Mouse (Mus musculus): ENCODE results near the gene Ppp2r3a.

Gene Ppp2r3a

GRCm38 (mm10) chr9:101251644-101252337 lies at the start of gene Ppp2r3a:
Gene Ppp2r3a, minus strand, starts transcription at chr9:101251795.
- DNase-seq (ENCODE audit: low spot score in 2 of 2): peak; percentile 93 to 94

- DNase-seq (ENCODE audit: low spot score in 2 of 2): no peak
Measured at GRCm38 (mm10) chr9:101300441-101300935, 48.9 kb upstream of the Ppp2r3a start.

- DNase-seq (ENCODE audit: low spot score in 2 of 2): no peak
Measured at GRCm38 (mm10) chr9:101291676-101292660, 40.4 kb upstream of the Ppp2r3a start.

- no peak for DNase-seq (ENCODE audit: low spot score in 2 of 2)
Measured at GRCm38 (mm10) chr9:101290876-101291275, 39.3 kb upstream of the Ppp2r3a start.

- no peak for DNase-seq (ENCODE audit: low spot score in 2 of 2)
Measured at GRCm38 (mm10) chr9:101289750-101290149, 38.2 kb upstream of the Ppp2r3a start.

GRCm38 (mm10) chr9:101288901-101289647 lies 37.5 kb upstream of the Ppp2r3a start:
- DNase-seq (ENCODE audit: low spot score in 2 of 2): no peak

GRCm38 (mm10) chr9:101286766-101287165 lies 35.2 kb upstream of the Ppp2r3a start:
- DNase-seq (ENCODE audit: low spot score in 2 of 2): no peak

- DNase-seq (ENCODE audit: low spot score in 2 of 2): no peak
Measured at GRCm38 (mm10) chr9:101284049-101284448, 32.5 kb upstream of the Ppp2r3a start.

- DNase-seq (ENCODE audit: low spot score in 2 of 2): no peak
Measured at GRCm38 (mm10) chr9:101282651-101283050, 31.1 kb upstream of the Ppp2r3a start.

GRCm38 (mm10) chr9:101281906-101282305 lies 30.3 kb upstream of the Ppp2r3a start:
- no peak for DNase-seq (ENCODE audit: low spot score in 2 of 2)

- DNase-seq (ENCODE audit: low spot score in 2 of 2): no peak
Measured at GRCm38 (mm10) chr9:101281326-101281725, 29.7 kb upstream of the Ppp2r3a start.

GRCm38 (mm10) chr9:101280867-101281266 lies 29.3 kb upstream of the Ppp2r3a start:
- DNase-seq (ENCODE audit: low spot score in 2 of 2): no peak

- DNase-seq (ENCODE audit: low spot score in 2 of 2): no peak
Measured at GRCm38 (mm10) chr9:101280211-101280610, 28.6 kb upstream of the Ppp2r3a start.

GRCm38 (mm10) chr9:101272715-101273114 lies 21.1 kb upstream of the Ppp2r3a start:
- DNase-seq (ENCODE audit: low spot score in 2 of 2): no peak

GRCm38 (mm10) chr9:101270020-101270419 lies 18.4 kb upstream of the Ppp2r3a start:
- DNase-seq (ENCODE audit: low spot score in 2 of 2): no peak

GRCm38 (mm10) chr9:101266043-101266442 lies 14.4 kb upstream of the Ppp2r3a start:
- DNase-seq (ENCODE audit: low spot score in 2 of 2): no peak

GRCm38 (mm10) chr9:101265546-101265945 lies 14.0 kb upstream of the Ppp2r3a start:
- no peak for DNase-seq (ENCODE audit: low spot score in 2 of 2)

- DNase-seq (ENCODE audit: low spot score in 2 of 2): no peak
Measured at GRCm38 (mm10) chr9:101262815-101263214, 11.2 kb upstream of the Ppp2r3a start.

- DNase-seq (ENCODE audit: low spot score in 2 of 2): peak in 1 of 2 experiments; percentile 1
Measured at GRCm38 (mm10) chr9:101261989-101262571, 10.5 kb upstream of the Ppp2r3a start.

GRCm38 (mm10) chr9:101261443-101261842 lies 9.8 kb upstream of the Ppp2r3a start:
- no peak for DNase-seq (ENCODE audit: low spot score in 2 of 2)

GRCm38 (mm10) chr9:101253136-101253535 lies 1.5 kb upstream of the Ppp2r3a start:
- no peak for DNase-seq (ENCODE audit: low spot score in 2 of 2)

Data from spleen, postnatal 14 days (tissue).